Mouse (Mus musculus) thymus, adult 2 months (tissue): ENCODE results near the gene Cd163. TPM values are rescaled to one million over a fixed set of nuclear protein-coding genes. Genes with fewer than 3 reads are reported as not detected.

Experiments
- DNase-seq: peaks from one replicate; pipeline ENCODE4 v3.0.0; 2021
- H3K27ac ChIP-seq: fragments of 200-500 bp; 2 replicates; pipeline ENCODE4 v1.5.1; 2012; ENCODE audit warnings: low read length, control low read depth; ENCODE audit not compliant: control insufficient read depth, insufficient read depth
- H3K27me3 ChIP-seq: fragments of 200-500 bp; 2 replicates; pipeline ENCODE4 v1.6.1; 2012; ENCODE audit warnings: mild to moderate bottlenecking, low read length, moderate library complexity, mixed read lengths; ENCODE audit not compliant: control insufficient read depth, insufficient read depth
- H3K36me3 ChIP-seq: fragments of 200-500 bp; 2 replicates; pipeline ENCODE4 v1.6.1; 2012; ENCODE audit warnings: mild to moderate bottlenecking, low read length, moderate library complexity; ENCODE audit not compliant: control insufficient read depth, insufficient read depth
- H3K4me1 ChIP-seq: fragments of 200-500 bp; replicated peaks from 2 replicates; pipeline ENCODE4 v1.6.1; 2012; ENCODE audit warnings: low read length; ENCODE audit not compliant: control insufficient read depth, insufficient read depth
- H3K4me3 ChIP-seq: fragments of 200-500 bp; 2 replicates; pipeline ENCODE4 v1.5.1; 2012; ENCODE audit warnings: mild to moderate bottlenecking, low read length, control low read depth, moderate library complexity; ENCODE audit not compliant: control insufficient read depth, insufficient read depth
- CTCF ChIP-seq: fragments of 200-500 bp; IDR thresholded peaks from 2 replicates; pipeline ENCODE4 v1.5.1; 2012; ENCODE audit warnings: mild to moderate bottlenecking, control low read depth, low read length, moderate library complexity, borderline replicate concordance; ENCODE audit not compliant: control insufficient read depth, poor library complexity, insufficient read depth; ENCODE audit errors: extremely low read depth
- POLR2A ChIP-seq: fragments of 200-500 bp; IDR thresholded peaks from 2 replicates; pipeline ENCODE4 v1.6.1; 2012; ENCODE audit warnings: mild to moderate bottlenecking, low read length, control low read depth, moderate library complexity; ENCODE audit not compliant: control insufficient read depth, poor library complexity, insufficient read depth; ENCODE audit errors: extremely low read depth
- WGBS: fragments of 180-500 bp; shearing (Covaris S2); methylation state at CpG from one replicate; pipeline ENCODE4 v1.1.7; 2018; 5-methylcytosine and 5-hydroxymethylcytosine counted together
- polyA plus RNA-seq: library from polyadenylated mRNA; depleted of rRNA; stranded (reverse); fragments of >200 nt; gene quantifications from 2 replicates; pipeline ENCODE4 v1.2.3, GENCODE M21; 2012

Gene Cd163
- polyA plus RNA-seq, 1 experiment = 1.4 TPM

DNA sequence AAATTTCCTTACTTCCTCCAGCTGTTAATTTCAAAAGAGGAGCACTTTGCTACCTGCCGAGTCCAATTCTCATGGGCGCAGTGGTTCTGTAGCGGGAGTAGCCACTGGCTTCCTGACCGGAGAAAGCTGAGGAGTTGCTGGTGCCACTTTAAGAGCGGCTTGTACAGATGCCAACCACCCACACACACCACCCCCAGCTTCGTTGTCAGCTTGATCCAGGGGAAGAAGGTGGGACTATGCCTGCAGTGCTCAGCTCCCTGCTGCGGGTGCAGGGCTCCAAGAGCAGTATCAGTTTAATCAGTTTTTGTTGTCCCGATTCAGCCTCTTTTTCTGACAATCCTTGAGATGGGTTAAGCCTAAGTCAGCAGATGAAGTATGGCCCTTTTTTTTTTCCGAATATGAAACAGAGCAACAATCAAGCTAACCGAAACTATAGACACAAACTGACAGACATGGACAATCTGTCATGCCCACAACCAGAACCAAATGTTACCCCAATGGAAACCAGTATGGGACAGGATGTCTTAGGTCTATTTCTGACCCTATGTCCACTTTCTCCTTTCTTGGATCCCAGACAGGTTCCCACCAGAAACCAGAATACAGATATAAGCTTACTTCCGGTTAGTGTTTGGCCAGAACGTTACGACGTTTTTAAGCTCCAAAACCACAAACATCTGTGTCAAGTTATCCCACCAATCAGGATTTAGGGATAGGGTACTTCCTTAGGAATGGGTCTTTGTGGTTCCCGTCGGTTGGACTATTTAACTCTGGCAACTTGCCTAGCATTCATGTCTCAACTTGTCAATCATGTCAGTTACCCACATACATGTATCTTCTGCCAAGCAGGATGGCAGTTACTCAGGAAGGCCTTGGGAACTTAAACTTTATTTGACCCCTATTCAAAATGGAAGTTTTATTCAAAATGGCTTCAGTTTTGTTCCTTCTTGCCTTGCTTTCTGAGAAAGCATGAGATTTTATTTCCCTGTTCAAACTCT, 17.3 kb downstream of the Cd163 start:
- H3K4me3 ChIP-seq = peak overlapping the region; percentile 41
- WGBS = 7% methylated on average over 16 of the region's 16 CpGs
- no peaks in the 10 kb centered on the region for H3K36me3 ChIP-seq
- peak; percentile 56 for DNase-seq
- no peak for TF ChIP-seq CTCF
- no peak for TF ChIP-seq POLR2A
- H3K4me1 ChIP-seq = no peaks in the 10 kb centered on the region; the same call in 1 of the 2 replicates
- no peak overlapping the region; the same call in 1 of the 2 replicates for H3K27ac ChIP-seq
- no peaks in the 10 kb centered on the region for H3K27me3 ChIP-seq

DNA sequence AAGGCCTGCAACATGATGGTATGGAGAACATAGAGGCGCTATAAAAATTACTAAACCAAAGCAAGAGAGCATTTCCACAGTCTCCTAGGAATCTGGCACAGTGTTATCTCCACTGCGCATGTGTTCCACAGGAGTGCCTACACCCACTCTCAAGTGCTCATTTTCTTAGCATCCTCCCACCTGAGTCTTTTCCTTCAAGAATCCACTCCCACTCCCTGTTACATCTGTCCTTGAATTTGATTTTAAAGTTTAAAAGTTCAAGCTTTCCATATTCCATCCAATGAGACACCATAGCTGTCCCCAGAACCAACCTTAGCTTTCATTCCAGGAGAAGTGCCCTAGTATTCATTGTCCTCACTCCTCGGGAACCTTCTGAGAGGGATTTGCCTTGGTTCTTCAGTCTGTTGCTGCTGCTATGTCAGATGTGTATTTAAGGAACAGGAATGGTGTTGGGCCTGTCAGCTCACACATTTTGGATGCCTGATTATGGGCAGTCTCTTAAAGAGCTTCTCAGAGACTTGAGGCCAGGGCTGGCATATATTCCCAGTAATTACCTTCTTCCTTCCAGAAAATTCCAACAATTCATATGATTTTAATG, 24.0 kb downstream of the Cd163 start:
- 98% methylated on average over 3 of the region's 3 CpGs for WGBS
- Histone ChIP-seq H3K27me3 (no peaks in the 10 kb centered on the region), H3K36me3 (no peaks in the 10 kb centered on the region), H3K27ac (no peak overlapping the region), H3K4me1 (no peaks in the 10 kb centered on the region), H3K4me3 (no peak overlapping the region)
- no peak for DNase-seq
- TF ChIP-seq POLR2A = no peak
- no peak for TF ChIP-seq CTCF

DNA sequence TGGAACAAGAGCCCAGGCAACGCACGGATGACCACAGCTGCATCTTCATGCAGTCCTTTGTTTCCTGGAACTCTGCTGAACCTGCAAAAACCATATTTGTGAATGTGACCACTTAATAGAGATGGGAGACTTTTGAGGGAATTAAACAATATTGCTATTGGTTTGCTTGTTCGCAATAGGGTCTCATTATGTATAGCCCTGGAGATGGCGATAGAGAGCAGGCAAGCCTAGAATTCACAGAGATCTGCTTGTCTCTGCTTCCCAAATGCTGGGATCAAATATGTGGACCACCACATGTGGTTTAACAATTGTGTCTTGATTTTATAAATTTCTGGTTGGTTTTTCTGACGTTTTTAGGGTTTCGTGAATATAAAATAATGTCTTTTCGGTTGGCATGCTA, 25.2 kb downstream of the Cd163 start:
- no peaks in the 10 kb centered on the region for H3K4me1 ChIP-seq
- no peak overlapping the region for H3K27ac ChIP-seq
- TF ChIP-seq CTCF = no peak
- TF ChIP-seq POLR2A = no peak
- 95% methylated on average over 7 of the region's 7 CpGs for whole genome bisulfite sequencing
- no peak overlapping the region for H3K4me3 ChIP-seq
- H3K36me3 ChIP-seq = no peaks in the 10 kb centered on the region
- no peaks in the 10 kb centered on the region for H3K27me3 ChIP-seq
- peak; percentile 42 for DNase-seq

DNA sequence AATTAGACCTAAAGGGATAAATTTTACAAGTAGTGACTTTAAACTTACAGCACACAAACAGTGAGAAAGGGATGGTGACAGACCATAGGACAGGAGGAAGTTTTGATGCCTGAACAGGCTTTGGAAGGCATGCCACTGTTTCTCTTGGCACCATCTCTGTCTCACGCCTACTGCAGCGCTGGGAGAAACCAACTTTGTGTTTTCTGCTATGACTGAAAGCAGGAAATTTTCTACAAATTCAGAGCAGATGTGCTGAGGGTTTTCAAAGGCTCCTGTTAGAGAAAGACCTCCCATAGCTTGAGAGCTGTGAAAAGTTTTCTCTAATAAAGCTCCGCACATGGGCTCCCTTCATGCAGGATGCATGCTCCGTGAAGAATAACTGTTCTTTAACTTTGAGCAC, 40.6 kb downstream of the Cd163 start:
- TF ChIP-seq CTCF (no peak), POLR2A (no peak)
- no peaks in the 10 kb centered on the region for H3K4me1 ChIP-seq
- 93% methylated on average over 4 of the region's 4 CpGs for WGBS
- no peaks in the 10 kb centered on the region for H3K36me3 ChIP-seq
- no peaks in the 10 kb centered on the region for H3K27me3 ChIP-seq
- H3K4me3 ChIP-seq = no peak overlapping the region
- DNase-seq = no peak
- no peak overlapping the region for H3K27ac ChIP-seq

DNA sequence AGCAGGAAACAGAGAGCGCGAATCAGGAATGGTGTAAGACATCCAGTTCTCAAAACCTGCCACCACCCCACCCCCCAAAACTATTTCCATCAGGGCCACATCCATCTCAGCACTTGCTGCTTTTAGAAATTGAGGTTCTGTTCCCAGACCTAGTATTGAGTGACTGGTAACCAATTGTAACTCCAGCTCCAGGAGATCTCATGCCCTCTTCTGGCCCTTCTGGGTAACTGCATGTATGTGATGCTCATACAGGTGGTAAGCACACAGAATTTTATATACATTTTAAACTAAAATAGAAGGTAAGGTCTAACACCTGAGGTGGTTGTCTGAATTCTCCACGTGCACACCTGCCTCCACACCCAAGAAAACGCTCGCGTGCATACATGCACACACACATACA, 42.2 kb downstream of the Cd163 start:
- Histone ChIP-seq H3K4me1 (no peaks in the 10 kb centered on the region), H3K4me3 (no peak overlapping the region), H3K36me3 (no peaks in the 10 kb centered on the region), H3K27ac (no peak overlapping the region), H3K27me3 (no peaks in the 10 kb centered on the region)
- no peak for DNase-seq
- TF ChIP-seq POLR2A = no peak
- no peak for TF ChIP-seq CTCF
- 94% methylated on average over 6 of the region's 6 CpGs for WGBS

DNA sequence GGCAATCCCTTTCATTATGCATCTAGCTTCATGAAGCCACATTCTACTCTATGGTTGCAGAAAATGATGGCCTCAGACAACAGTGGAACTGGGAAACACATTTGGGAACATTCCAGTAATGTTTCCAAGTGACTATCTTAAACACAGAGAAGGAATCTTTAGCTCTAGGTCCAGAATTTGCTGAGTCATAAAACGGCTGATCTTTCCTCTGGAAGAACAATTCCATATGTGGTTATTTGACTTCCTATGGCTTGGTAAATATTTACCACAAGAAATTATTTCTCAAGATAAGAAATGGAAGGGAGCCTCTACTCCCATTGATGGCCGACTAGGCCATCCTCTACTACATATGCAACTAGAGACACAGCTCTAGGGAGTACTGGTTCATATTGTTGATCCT, 48.8 kb downstream of the Cd163 start:
- Histone ChIP-seq H3K27ac (no peak overlapping the region), H3K36me3 (no peaks in the 10 kb centered on the region), H3K4me1 (no peaks in the 10 kb centered on the region), H3K27me3 (no peaks in the 10 kb centered on the region), H3K4me3 (no peak overlapping the region)
- no peak for TF ChIP-seq POLR2A
- TF ChIP-seq CTCF = no peak
- no peak for DNase-seq
- WGBS = 49% methylated on average over 2 of the region's 2 CpGs
